Mouse (Mus musculus) inflammation-experienced regulatory T-cells, adult 6 months (primary cell): ENCODE results near the gene Vmn1r94. TPM values are rescaled to one million over a fixed set of nuclear protein-coding genes. Genes with fewer than 3 reads are reported as not detected.
"Not testable (repeated sequence)": the region's sequence is repeated elsewhere in the genome, so short reads cannot be mapped to it uniquely, and the experiment has no call there.

ENCODE experiments used
- ATAC-seq: one replicate; pipeline ENCODE4 v1.8.0; 2017
- polyA plus RNA-seq, 3 experiments: library from polyadenylated mRNA; unstranded; fragments of 100-300 nt; shearing (Covaris generic); gene quantifications; one replicate each; pipeline ENCODE4 v1.2.1; 2017

Vmn1r94 gene
- not detected for polyA plus RNA-seq

- ATAC-seq, result not testable (repeated sequence)
Observed at GRCm38 (mm10) chr7:20168277-20168676, at the start of gene Vmn1r94. Gene Vmn1r94 (minus strand): TSS chr7:20168377.

- ATAC-seq, result not testable (repeated sequence)
Observed at GRCm38 (mm10) chr7:20205507-20205906, 37.3 kb upstream of the Vmn1r94 start, which contains the start of gene Gm6164. Gene Gm6164 (minus strand): TSS chr7:20205607.

- not testable (repeated sequence) for ATAC-seq
Observed at GRCm38 (mm10) chr7:20193410-20193809, 25.2 kb upstream of the Vmn1r94 start, which contains the start of gene Vmn1r95. Gene Vmn1r95 (plus strand): TSS chr7:20193710.

GRCm38 (mm10) chr7:20138988-20139387 is 29.2 kb downstream of the Vmn1r94 start, which contains the start of gene Vmn1r93:
Gene Vmn1r93 (minus strand): TSS chr7:20139088.
- not testable (repeated sequence) for ATAC-seq

- ATAC-seq, result not testable (repeated sequence)
Observed at GRCm38 (mm10) chr7:20122479-20122878, 45.7 kb downstream of the Vmn1r94 start, which contains the start of gene Gm16442. Gene Gm16442 (minus strand): TSS chr7:20122579.

Other genes with a start within 250 kb of the Vmn1r94 start
- 10 to 100 TPM; 14.2 to 23.8 (median 19.6) TPM for gene Pvr, start 247.2 kb downstream of the Vmn1r94 start, polyA plus RNA-seq
- gene Igsf23, start 217.6 kb downstream of the Vmn1r94 start, polyA plus RNA-seq, result 1 to 10 TPM; 3.3 to 8.4 (median 5.5) TPM
- 1 to 10 TPM in 1 of 3 experiments, not detected in 2; 1.1 TPM for gene Ceacam20, start 203.0 kb downstream of the Vmn1r94 start, polyA plus RNA-seq
- gene Nlrp9b, start 176.9 kb downstream of the Vmn1r94 start, polyA plus RNA-seq, result not detected
- gene Vmn1r91, start 68.7 kb downstream of the Vmn1r94 start, polyA plus RNA-seq, result not detected
- gene Gm16442, start 45.8 kb downstream of the Vmn1r94 start, polyA plus RNA-seq, result not detected
- not detected for gene Vmn1r93, start 29.3 kb downstream of the Vmn1r94 start, polyA plus RNA-seq
- gene Vmn1r95, start 25.3 kb upstream of the Vmn1r94 start, polyA plus RNA-seq, result not detected
- not detected for gene Gm6164, start 37.2 kb upstream of the Vmn1r94 start, polyA plus RNA-seq
- not detected for gene Gm4498, start 65.5 kb upstream of the Vmn1r94 start, polyA plus RNA-seq
- gene Gm5890, start 94.5 kb upstream of the Vmn1r94 start, polyA plus RNA-seq, result not detected
- not detected for gene Gm4133, start 165.7 kb upstream of the Vmn1r94 start, polyA plus RNA-seq
- not detected for gene Gm5728, start 207.0 kb upstream of the Vmn1r94 start, polyA plus RNA-seq
- gene Vmn1r100, start 249.6 kb upstream of the Vmn1r94 start, polyA plus RNA-seq, result not detected